Mouse (Mus musculus): ENCODE data around the gene Gls2. TPM values are rescaled to one million over a fixed set of nuclear protein-coding genes. Genes with fewer than 3 reads are reported as not detected.
"Not testable (repeated sequence)": the region's sequence is repeated elsewhere in the genome, so short reads cannot be mapped to it uniquely, and the experiment has no call there.

Gene Gls2
- 1.1 and 1.2 TPM in 2 replicates for polyA plus RNA-seq (2011; ENCODE audit: insufficient read length, low read depth, missing spikeins)

DNA sequence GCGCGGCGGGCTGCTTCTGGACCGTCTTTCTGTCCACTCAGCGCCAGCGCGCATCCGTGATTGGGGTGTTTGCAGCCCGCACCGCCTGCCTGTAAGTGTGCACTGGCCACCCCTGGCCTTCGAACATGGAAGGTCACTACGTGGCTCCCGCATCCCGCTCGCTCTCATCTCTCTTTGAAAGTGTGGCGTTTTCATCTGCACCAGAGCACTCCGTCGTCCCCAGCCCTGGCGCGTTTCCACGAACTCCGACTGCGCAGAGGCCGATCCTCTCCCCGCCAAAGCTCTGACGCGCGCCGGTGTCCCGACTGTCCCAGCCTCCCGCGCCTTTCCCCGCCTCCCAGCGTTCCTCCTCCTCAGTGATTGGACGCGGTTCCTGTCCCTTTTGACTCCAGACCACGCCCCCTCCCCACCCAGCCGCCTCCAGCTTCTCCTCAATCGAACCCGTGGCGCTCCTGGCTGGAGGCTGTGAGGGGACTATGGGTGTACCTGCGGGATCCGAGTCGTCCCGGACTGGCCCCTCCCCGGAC lies at the start of gene Gls2:
TSS of gene Gls2 (plus strand) at position 434 of the 527 bp plus-strand sequence.
- no peak within 1 kb of the TSS for H3K27ac ChIP-seq (ENCODE audit: insufficient read depth, low read length)
- no peaks in the 10 kb centered on the region for H3K4me1 ChIP-seq (ENCODE audit: control insufficient read depth, insufficient read depth, low read length)
- TF ChIP-seq POLR2A (IDR thresholded peaks at IDR 0.05; ENCODE audit: low read depth, low read length) (peak; percentile 57), CTCF (IDR thresholded peaks at IDR 0.05; ENCODE audit: borderline replicate concordance, insufficient read depth, low read length) (no peak)
- H3K4me3 ChIP-seq (ENCODE audit: insufficient read depth, low read length): peak within 1 kb of the TSS; percentile 62

DNA sequence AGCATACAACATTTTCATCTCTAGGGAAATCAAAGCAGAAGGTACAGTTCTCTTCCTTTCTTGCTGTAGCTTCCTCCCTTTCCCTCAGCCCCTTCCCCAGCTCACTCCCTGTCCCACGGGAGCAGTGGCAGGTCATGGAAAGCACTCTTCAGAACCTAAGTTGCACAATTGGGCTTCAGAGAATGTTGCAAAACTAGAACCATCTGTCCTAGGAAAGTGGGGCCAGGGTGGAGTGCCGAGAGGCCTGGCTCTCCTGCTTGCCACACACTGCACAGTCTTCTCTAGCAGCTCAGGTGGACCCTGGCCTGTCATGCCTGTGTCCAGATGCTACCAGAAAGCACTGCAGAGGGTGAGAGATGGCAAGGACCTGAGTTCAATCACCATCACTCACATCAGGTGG lies 49.3 kb upstream of the Gls2 start:
- TF ChIP-seq CTCF (IDR thresholded peaks at IDR 0.05; ENCODE audit: borderline replicate concordance, insufficient read depth, low read length) (no peak), POLR2A (IDR thresholded peaks at IDR 0.05; ENCODE audit: low read depth, low read length) (no peak)
- no peak overlapping the region for H3K27ac ChIP-seq (ENCODE audit: insufficient read depth, low read length)
- no peak overlapping the region for H3K4me3 ChIP-seq (ENCODE audit: insufficient read depth, low read length)
- H3K4me1 ChIP-seq (ENCODE audit: control insufficient read depth, insufficient read depth, low read length): peaks cover 3% of the 10 kb centered on the region

DNA sequence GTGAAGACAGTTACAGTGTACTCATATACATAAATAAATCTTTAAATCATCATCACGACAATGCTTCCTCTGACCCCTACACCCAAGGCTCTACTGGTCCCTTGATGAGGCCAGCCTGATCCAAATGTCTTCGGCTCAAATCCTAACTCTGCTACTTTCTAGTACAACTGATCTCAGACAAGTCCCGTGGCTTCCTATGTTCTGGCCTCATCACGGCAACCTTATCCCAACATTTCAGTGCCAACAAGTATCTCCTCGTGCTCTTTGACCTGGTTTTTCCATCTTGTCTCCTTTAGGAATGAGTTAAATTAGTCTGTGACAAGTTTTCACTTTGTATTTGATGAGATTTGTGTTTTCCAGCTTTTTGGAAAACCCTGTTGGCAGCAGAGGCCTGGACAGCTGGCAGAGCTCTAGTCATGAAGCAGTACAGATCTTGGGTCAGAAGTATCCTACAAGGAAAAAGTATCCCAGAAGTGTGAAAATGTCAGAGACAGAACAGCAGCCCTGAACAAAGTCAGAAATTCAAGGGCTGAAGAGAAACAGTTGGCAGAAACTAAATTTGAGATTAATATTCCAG lies 45.4 kb upstream of the Gls2 start:
- H3K4me3 ChIP-seq (ENCODE audit: insufficient read depth, low read length): no peak overlapping the region
- TF ChIP-seq POLR2A (IDR thresholded peaks at IDR 0.05; ENCODE audit: low read depth, low read length) (no peak), CTCF (IDR thresholded peaks at IDR 0.05; ENCODE audit: borderline replicate concordance, insufficient read depth, low read length) (no peak)
- H3K27ac ChIP-seq (ENCODE audit: insufficient read depth, low read length): peak overlapping the region; percentile 2
- peaks cover 8% of the 10 kb centered on the region; the same call in 1 of the 2 replicates for H3K4me1 ChIP-seq (ENCODE audit: control insufficient read depth, insufficient read depth, low read length)

DNA sequence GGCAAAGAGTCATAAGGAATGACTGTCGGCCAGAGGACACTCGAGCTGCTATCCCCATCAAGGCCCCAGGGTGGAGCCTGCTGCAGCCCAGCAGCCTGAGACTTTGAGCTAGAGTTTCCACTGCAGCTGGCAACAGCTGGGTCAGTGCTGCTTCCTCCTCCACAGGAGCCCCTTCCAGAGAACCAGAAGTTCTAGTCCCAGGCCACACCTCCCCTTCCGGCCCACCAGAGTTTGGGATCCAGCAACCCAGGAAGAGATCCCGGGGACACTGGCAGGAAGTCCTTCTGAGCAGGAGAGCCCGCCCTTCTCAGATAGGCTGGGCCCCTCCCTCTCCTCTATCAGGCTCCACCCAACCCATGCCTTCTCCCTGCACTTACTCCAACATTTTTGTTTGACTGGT lies 44.7 kb upstream of the Gls2 start:
- Histone ChIP-seq H3K27ac (ENCODE audit: insufficient read depth, low read length) (peak overlapping the region; percentile 2; the same call in 1 of the 2 replicates), H3K4me3 (ENCODE audit: insufficient read depth, low read length) (no peak overlapping the region), H3K4me1 (ENCODE audit: control insufficient read depth, insufficient read depth, low read length) (peaks cover 10% of the 10 kb centered on the region; the same call in 1 of the 2 replicates)
- TF ChIP-seq CTCF (IDR thresholded peaks at IDR 0.05; ENCODE audit: borderline replicate concordance, insufficient read depth, low read length) (0 out of 2 replicates have a peak, but pooled peaks have one; percentile 3), POLR2A (IDR thresholded peaks at IDR 0.05; ENCODE audit: low read depth, low read length) (peak; percentile 13; the same call in 1 of the 2 replicates)

DNA sequence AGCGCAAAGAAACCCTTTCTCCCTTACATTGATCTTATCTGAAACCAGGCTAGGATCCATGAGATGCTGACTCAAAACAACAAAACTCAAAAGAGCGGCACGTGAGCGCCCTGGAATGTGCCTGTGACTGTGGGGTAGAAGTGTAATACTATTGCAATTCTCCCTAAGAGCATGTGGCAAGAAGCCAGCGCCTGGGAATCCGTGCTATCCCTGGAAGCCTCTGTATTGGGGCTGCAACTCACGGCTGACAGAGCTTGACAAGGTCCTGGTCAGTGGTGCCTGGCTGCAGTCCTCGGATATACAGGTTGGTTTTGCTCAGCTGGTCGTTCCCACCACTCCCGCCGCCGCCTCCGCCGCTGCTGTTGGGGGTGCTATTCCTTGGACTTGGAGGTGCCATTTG lies 43.3 kb upstream of the Gls2 start:
- no peak overlapping the region for H3K4me3 ChIP-seq (ENCODE audit: insufficient read depth, low read length)
- H3K4me1 ChIP-seq (ENCODE audit: control insufficient read depth, insufficient read depth, low read length): peaks cover 12% of the 10 kb centered on the region; the same call in 1 of the 2 replicates
- TF ChIP-seq POLR2A (IDR thresholded peaks at IDR 0.05; ENCODE audit: low read depth, low read length): no peak
- no peak for TF ChIP-seq CTCF (IDR thresholded peaks at IDR 0.05; ENCODE audit: borderline replicate concordance, insufficient read depth, low read length)
- peak overlapping the region; percentile 82 for H3K27ac ChIP-seq (ENCODE audit: insufficient read depth, low read length)

DNA sequence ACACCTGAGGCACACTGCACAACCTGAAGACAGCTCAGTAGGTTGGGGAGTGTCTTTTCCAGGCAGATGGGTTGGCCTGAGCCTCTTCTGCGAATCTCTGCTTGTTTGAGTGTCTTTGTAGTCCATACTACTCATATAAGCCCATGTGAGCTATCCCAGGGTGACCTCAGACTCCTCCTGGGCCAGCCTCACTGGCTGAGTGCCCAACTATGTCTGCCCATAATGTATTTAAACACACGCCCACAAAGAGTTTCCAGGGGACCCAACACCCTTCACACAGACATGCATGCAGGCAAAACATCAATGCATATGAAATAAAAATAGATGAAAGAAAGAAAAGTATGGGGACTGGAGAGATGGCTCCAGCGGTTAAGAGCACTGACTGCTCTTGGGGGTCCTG lies 40.3 kb upstream of the Gls2 start:
- TF ChIP-seq CTCF (IDR thresholded peaks at IDR 0.05; ENCODE audit: borderline replicate concordance, insufficient read depth, low read length): no peak
- TF ChIP-seq POLR2A (IDR thresholded peaks at IDR 0.05; ENCODE audit: low read depth, low read length): no peak
- H3K4me3 ChIP-seq (ENCODE audit: insufficient read depth, low read length): no peak overlapping the region
- no peak overlapping the region for H3K27ac ChIP-seq (ENCODE audit: insufficient read depth, low read length)
- peaks cover 12% of the 10 kb centered on the region; the same call in 1 of the 2 replicates for H3K4me1 ChIP-seq (ENCODE audit: control insufficient read depth, insufficient read depth, low read length)

DNA sequence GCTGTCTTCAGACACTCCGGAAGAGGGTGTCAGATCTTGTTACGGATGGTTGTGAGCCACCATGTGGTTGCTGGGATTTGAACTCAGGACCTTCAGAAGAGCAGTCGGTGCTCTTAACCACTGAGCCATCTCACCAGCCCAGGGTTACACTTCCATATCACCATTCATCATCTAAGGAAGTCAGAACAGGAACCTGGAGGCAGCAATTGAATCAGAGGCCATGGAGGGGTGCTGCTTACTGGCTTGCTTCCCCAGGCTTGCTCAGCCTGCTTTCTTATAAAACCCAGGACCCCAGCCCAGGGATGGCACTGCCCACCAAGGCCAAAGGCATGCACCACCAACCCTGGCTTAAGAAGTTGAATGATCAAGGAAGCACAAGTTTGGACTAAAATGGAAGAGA lies 28.5 kb upstream of the Gls2 start:
- not testable (repeated sequence) for H3K27ac ChIP-seq (ENCODE audit: insufficient read depth, low read length); H3K4me3 ChIP-seq (ENCODE audit: insufficient read depth, low read length); H3K4me1 ChIP-seq (ENCODE audit: control insufficient read depth, insufficient read depth, low read length)

DNA sequence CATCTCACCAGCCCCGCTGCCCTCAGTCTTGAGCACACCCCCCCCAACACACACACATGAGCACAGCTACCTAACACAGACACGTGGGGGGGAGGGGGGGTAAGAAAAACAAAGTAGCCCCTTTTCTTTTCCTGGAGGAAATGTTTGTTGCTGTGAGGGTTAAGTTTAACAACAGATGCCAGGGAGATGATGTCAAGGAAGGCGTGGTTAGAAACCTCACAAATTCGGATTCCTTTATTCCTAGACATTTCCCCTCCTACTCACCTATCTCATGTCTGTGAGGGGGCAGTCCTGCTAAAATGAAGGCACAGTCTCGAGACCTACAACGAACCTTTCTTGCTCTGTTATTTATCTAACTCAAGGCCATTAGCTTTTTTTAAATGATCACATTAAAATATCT lies 27.2 kb upstream of the Gls2 start:
- no peak for TF ChIP-seq POLR2A (IDR thresholded peaks at IDR 0.05; ENCODE audit: low read depth, low read length)
- no peak for TF ChIP-seq CTCF (IDR thresholded peaks at IDR 0.05; ENCODE audit: borderline replicate concordance, insufficient read depth, low read length)
- Histone ChIP-seq H3K27ac (ENCODE audit: insufficient read depth, low read length) (peak overlapping the region; percentile 10; the same call in 1 of the 2 replicates), H3K4me1 (ENCODE audit: control insufficient read depth, insufficient read depth, low read length) (peaks cover 7% of the 10 kb centered on the region), H3K4me3 (ENCODE audit: insufficient read depth, low read length) (no peak overlapping the region)

DNA sequence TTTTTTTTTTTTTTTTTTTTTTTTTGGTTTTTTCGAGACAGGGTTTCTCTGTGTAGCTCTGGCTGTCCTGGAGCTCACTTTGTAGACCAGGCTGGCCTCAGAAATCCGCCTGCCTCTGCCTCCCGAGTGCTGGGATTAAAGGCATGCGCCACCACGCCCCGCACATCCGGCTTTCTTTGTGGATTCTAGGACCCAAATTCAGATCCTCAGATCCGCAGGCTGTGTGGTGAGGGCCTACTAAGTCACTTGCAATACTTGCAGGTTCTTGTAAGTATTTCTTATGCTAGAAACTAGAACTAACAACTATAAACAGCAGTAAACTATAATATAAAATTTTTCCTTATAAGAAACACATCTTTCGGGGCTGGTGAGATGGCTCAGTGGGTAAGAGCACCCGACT lies 22.9 kb upstream of the Gls2 start:
- H3K4me3 ChIP-seq (ENCODE audit: insufficient read depth, low read length); H3K27ac ChIP-seq (ENCODE audit: insufficient read depth, low read length): not testable (repeated sequence)
- H3K4me1 ChIP-seq (ENCODE audit: control insufficient read depth, insufficient read depth, low read length): peaks cover 11% of the 10 kb centered on the region

DNA sequence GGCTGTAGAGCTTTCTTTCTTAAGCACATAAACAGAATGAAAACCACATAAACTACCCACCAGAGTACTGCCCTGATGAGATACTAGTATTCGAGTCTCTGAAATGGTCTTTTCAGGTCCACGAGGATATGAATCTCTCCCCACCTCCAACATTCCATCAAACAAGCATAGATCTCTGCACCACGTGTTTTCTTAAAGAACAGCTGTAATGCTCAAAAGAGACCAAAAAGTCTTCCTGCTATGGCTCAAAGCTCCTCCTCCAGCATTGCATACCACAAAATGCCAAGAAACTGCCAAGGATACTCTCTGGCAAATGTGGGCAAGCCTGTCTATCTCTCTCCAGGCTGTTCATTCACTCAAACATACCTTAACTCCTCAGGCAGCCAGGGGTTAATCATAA lies 19.0 kb upstream of the Gls2 start:
- TF ChIP-seq CTCF (IDR thresholded peaks at IDR 0.05; ENCODE audit: borderline replicate concordance, insufficient read depth, low read length) (no peak), POLR2A (IDR thresholded peaks at IDR 0.05; ENCODE audit: low read depth, low read length) (no peak)
- peak overlapping the region; percentile 97 for H3K27ac ChIP-seq (ENCODE audit: insufficient read depth, low read length)
- H3K4me3 ChIP-seq (ENCODE audit: insufficient read depth, low read length): peak overlapping the region; percentile 81

More for the DNA sequence above, 19.0 kb upstream of the Gls2 start:
- H3K4me1 ChIP-seq (ENCODE audit: control insufficient read depth, insufficient read depth, low read length): peaks cover 8% of the 10 kb centered on the region
